Mouse (Mus musculus) heart, adult 2 months (tissue): ENCODE measurements around the gene Gtf2f2.

Source experiments
- CTCF ChIP-seq: fragments of 200-600 bp; IDR thresholded peaks from 2 replicates; pipeline ENCODE4 v1.8.1; 2022; ENCODE audit warnings: antibody characterized with exemption, mild to moderate bottlenecking, moderate library complexity
- POLR2A ChIP-seq: fragments of 200-500 bp; IDR thresholded peaks from 2 replicates; pipeline ENCODE4 v1.6.1; 2011; ENCODE audit warnings: mild to moderate bottlenecking, low read depth, low read length, control low read depth; ENCODE audit not compliant: insufficient read depth

DNA sequence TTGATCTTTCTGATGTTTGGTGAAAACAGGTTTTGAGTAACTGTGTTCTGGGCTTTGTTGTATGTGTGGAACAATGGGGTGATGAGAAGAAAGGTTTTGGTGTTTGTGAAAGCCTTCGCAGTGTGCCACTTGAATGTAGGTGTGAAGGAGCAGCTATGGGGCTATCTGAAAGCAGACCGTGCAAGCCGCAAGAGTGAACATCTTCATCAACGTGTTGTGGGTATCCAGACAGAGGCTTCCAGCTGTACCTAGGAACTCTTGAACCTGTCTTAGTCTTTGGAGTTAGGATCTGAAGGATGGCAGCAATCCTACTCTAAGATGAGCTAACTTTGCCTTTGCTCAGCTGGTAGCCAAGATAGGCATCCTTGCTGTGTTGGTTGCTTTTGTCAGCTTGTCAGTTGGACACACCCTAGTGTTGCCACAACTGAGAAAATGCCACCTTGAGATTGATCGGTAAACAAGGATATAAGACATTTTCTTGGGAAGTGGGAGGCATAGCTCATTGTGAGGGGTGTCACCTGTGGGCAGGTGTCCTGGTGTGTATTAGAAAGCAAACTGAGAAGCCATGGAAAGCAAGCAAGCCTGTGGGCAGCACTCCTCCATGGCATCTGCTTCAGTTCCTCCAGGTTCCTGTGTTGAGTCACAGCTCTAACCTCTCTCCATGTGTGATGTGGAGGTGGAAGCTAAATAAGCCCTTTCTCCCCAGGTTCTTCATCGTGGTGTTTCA lies 160.7 kb downstream of the Gtf2f2 start:
- TF ChIP-seq CTCF (no peak), POLR2A (peak; percentile 22; the same call in 1 of the 2 replicates)
